Mouse (Mus musculus) olfactory bulb, adult 2 months (tissue): Measurements from ENCODE around the gene Relt.

Source experiments
- CTCF ChIP-seq: fragments of 200-500 bp; IDR thresholded peaks from 2 replicates; pipeline ENCODE4 v1.5.1; 2012; ENCODE audit warnings: low read depth, mild to moderate bottlenecking, low read length, moderate library complexity; ENCODE audit not compliant: insufficient read depth
- POLR2A ChIP-seq: fragments of 200-500 bp; IDR thresholded peaks from 2 replicates; pipeline ENCODE4 v1.6.1; 2012; ENCODE audit warnings: mild to moderate bottlenecking, low read depth, low read length, moderate library complexity; ENCODE audit not compliant: insufficient read depth

- TF ChIP-seq CTCF = no peak
- no peak for TF ChIP-seq POLR2A
These were observed 18.7 kb upstream of the Relt start for GRCm38 (mm10) chr7:100881950-100882349.
